In genomic region chr7:130827844-130828403, GRCm38 (mm10) we compare ENCODE assay signal across 12 mouse cellular contexts. TPM values are rescaled to one million over a fixed set of nuclear protein-coding genes. Genes with fewer than 3 reads are reported as not detected.
DNase-seq lines count a peak whose midpoint lies in the region; ATAC-seq lines count a peak whose summit lies in the region.
"Had no signal": no experiment of that assay in that cellular context is flagged by ENCODE, and none has a peak within 500 bp of the region (broad histone marks: within the 10 kb centered on the region; RNA-seq: fewer than 3 reads in every experiment).

No protein-coding gene starts in this region.

- DNase-seq in heart, adult 11 months, result peak; percentile 85
- no peak for DNase-seq in heart, postnatal 36 days
- DNase-seq in thymus, postnatal 25 days, result peak; percentile 9
- DNase-seq in thymus, postnatal 36 days, result no peak
- peak; percentile 53 for DNase-seq in naive thymus-derived CD4-positive, alpha-beta T cell, adult 2 months (ENCODE audit: low read depth)
- no peak for DNase-seq in kidney, adult 9 months
- no peak for DNase-seq in ovary, postnatal 14 days (ENCODE audit: low spot score)
- DNase-seq: gastrocnemius, postnatal 25 days; layer of hippocampus, adult 9-11 months had no signal

- ATAC-seq in monocyte, adult 5-6 weeks (replicated peaks; ENCODE audit: insufficient number of reproducible peaks, low FRiP score, low TSS enrichment, poor library complexity, severe bottlenecking), result no peak
- ATAC-seq: forebrain, embryonic 13.5 days had no signal

- intact Hi-C loops in heart, postnatal 36 days (cut with DNase I), result loop anchor here (1.0 to 5.0 kb wide), 4 partner anchors 39 to 215 kb away; partner anchors contain the start of gene Plekha1

RNA-seq across cellular contexts. Expression of gene Plekha1, which starts 37.6 kb away (rescaled TPM):
- 10 to 100 TPM; 42.8 to 44.0 TPM for total RNA-seq in heart, postnatal 36 days (2021)
- 41.0 to 79.7 TPM (median 50.4 TPM) in 3 replicates for total RNA-seq in monocyte, adult 5-6 weeks (2017)

RNA-seq across cellular contexts. Expression of gene Btbd16, which starts 54.1 kb away (rescaled TPM):
- total RNA-seq in heart, postnatal 36 days (2021), result not detected
- total RNA-seq in monocyte, adult 5-6 weeks (2017), result 0.19 to 1.2 TPM in 2 of 3 replicates, not detected in the other
- total RNA-seq: liver, adult 2 months had no signal

Comparison
In these comparisons a context has a peak if more than half of its experiments do, and no peak if none do; other contexts are left out.
1. DNase-seq: peak in heart, adult 11 months (single experiment), thymus, postnatal 25 days (single experiment) and naive thymus-derived CD4-positive, alpha-beta T cell, adult 2 months (single experiment); none in heart, postnatal 36 days (0 of 2), thymus, postnatal 36 days (0 of 2), kidney, adult 9 months (single experiment) and ovary, postnatal 14 days (single experiment).